Comparison of ENCODE assay signal across 7 mouse cellular contexts in genomic region chr5:148927717-148928223, GRCm38 (mm10). TPM values are rescaled to one million over a fixed set of nuclear protein-coding genes. Genes with fewer than 3 reads are reported as not detected.
A peak's percentile ranks its signal among the peaks of the same experiment; 100 is the strongest.
DNase-seq lines count a peak whose midpoint lies in the region; ATAC-seq and TF ChIP-seq lines count a peak whose summit lies in the region.

No protein-coding gene starts in this region.

- ATAC-seq in neural tube, embryonic 15.5 days (ENCODE audit: low FRiP score) = no peak

- peak overlapping the region; percentile 80 for H3K4me2 ChIP-seq in neural tube, embryonic 15.5 days

- peak overlapping the region; percentile 73 for H3K4me3 ChIP-seq in lung, adult 2 months (replicated peaks; ENCODE audit: extremely low read depth, low read depth, low read length)
- H3K4me3 ChIP-seq in forebrain, embryonic 10.5 days = peak overlapping the region; percentile 83
- H3K4me3 ChIP-seq in limb, embryonic 10.5 days = peak overlapping the region; percentile 76
- H3K4me3 ChIP-seq in neural tube, embryonic 15.5 days (replicated peaks) = peak overlapping the region; percentile 82

- H3K4me1 ChIP-seq in lung, adult 2 months (ENCODE audit: control insufficient read depth, insufficient read depth, low read length) = peaks cover 2% of the 10 kb centered on the region; the same call in 1 of the 2 replicates
- peaks cover 30% of the 10 kb centered on the region for H3K4me1 ChIP-seq in forebrain, embryonic 10.5 days
- H3K4me1 ChIP-seq in limb, embryonic 10.5 days = peaks cover 24% of the 10 kb centered on the region
- peaks cover 16% of the 10 kb centered on the region for H3K4me1 ChIP-seq in neural tube, embryonic 15.5 days

- 40% methylated on average over 5 of the region's 5 CpGs for WGBS in lung, adult 2 months
- 65% methylated on average over 5 of the region's 5 CpGs for WGBS in forebrain, embryonic 10.5 days
- 54% methylated on average over 5 of the region's 5 CpGs for WGBS in limb, embryonic 10.5 days
- WGBS in neural tube, embryonic 15.5 days = 29% methylated on average over 5 of the region's 5 CpGs

- H3K27me3 ChIP-seq in forebrain, embryonic 10.5 days (ENCODE audit: poor library complexity, severe bottlenecking) = no peaks in the 10 kb centered on the region
- no peaks in the 10 kb centered on the region for H3K27me3 ChIP-seq in limb, embryonic 10.5 days (ENCODE audit: low read depth, poor library complexity, severe bottlenecking)
- H3K27me3 ChIP-seq in neural tube, embryonic 15.5 days (replicated peaks) = no peaks in the 10 kb centered on the region

- no peak for TF ChIP-seq CTCF in lung, adult 2 months (IDR thresholded peaks at IDR 0.05; ENCODE audit: insufficient read depth, low read length)

- peaks cover 21% of the 10 kb centered on the region for H3K36me3 ChIP-seq in forebrain, embryonic 10.5 days (replicated peaks)
- peaks cover 22% of the 10 kb centered on the region for H3K36me3 ChIP-seq in limb, embryonic 10.5 days
- H3K36me3 ChIP-seq in neural tube, embryonic 15.5 days = no peaks in the 10 kb centered on the region; the same call in 1 of the 2 replicates

- peak overlapping the region; percentile 99 for H3K27ac ChIP-seq in forebrain, embryonic 10.5 days
- peak overlapping the region; percentile 99 for H3K27ac ChIP-seq in limb, embryonic 10.5 days
- peak overlapping the region; percentile 98 for H3K27ac ChIP-seq in neural tube, embryonic 15.5 days (replicated peaks)

- no peak for DNase-seq in lung, adult 2 months
- DNase-seq in lung, postnatal 14 days = no peak
- no peak for DNase-seq in forebrain, embryonic 10.5 days (ENCODE audit: extremely low spot score, low spot score)
- DNase-seq in limb, embryonic 10.5 days (ENCODE audit: low spot score) = no peak
- no peak for DNase-seq in thymus, postnatal 14 days
- no peak for DNase-seq in left cerebral cortex, adult 9 months (ENCODE audit: low spot score in 2 of 2)

- peak overlapping the region; percentile 68 for H3K9ac ChIP-seq in neural tube, embryonic 15.5 days (replicated peaks)

- TF ChIP-seq POLR2A in lung, adult 2 months (IDR thresholded peaks at IDR 0.05; ENCODE audit: borderline replicate concordance, extremely low read depth, low read depth, low read length) = no peak

- H3K9me3 ChIP-seq in forebrain, embryonic 10.5 days = no peaks in the 10 kb centered on the region
- H3K9me3 ChIP-seq in limb, embryonic 10.5 days (replicated peaks) = no peaks in the 10 kb centered on the region
- H3K9me3 ChIP-seq in neural tube, embryonic 15.5 days (replicated peaks) = no peaks in the 10 kb centered on the region

RNA-seq across cellular contexts. Expression of gene Katnal1, which starts 1.4 kb away (rescaled TPM):
- 5.1 TPM in 2 replicates for polyA plus RNA-seq in lung, adult 2 months (2012; rRNA removed)
- polyA plus RNA-seq in forebrain, embryonic 10.5 days (2016; fragmentation: Nextera tagmentation; extraction: Ambion mirVana) = 19.8 and 22.9 TPM in 2 replicates
- 15.4 and 19.3 TPM in 2 replicates for polyA plus RNA-seq in limb, embryonic 10.5 days (2016; fragmentation: Nextera tagmentation; extraction: Ambion mirVana)
- 33.0 and 35.1 TPM in 2 replicates for polyA plus RNA-seq in neural tube, embryonic 15.5 days (2015; fragmentation: Nextera tagmentation; extraction: Ambion mirVana)
